Mouse (Mus musculus): ENCODE measurements around the gene Rnf208.

Rnf208 gene

GRCm38 (mm10) chr2:25278928-25279882 lies 37.1 kb downstream of the Rnf208 start:
- DNase-seq, result peak; percentile 92

GRCm38 (mm10) chr2:25285551-25285950 lies 43.5 kb downstream of the Rnf208 start:
- no peak for DNase-seq

DNA sequence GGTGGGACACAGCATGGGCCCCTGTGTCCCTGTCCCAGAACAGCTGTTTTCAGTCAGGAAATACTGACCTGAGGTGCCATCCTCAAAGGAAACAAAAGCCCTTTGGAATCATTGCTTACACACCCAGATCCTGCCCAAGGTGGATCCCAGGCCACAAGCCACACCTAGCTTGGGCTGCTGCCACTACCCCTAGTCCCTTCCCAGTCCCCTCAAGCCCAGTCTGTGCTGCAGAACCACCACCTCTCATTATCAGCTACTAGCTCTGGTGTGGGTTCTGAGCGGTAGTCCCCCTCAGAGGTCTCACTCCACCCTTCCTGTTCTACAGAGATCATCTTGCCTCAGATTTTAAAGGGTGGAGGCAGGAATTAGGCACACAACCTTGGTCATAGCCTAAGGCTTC lies 44.3 kb downstream of the Rnf208 start:
- no peak for DNase-seq

DNA sequence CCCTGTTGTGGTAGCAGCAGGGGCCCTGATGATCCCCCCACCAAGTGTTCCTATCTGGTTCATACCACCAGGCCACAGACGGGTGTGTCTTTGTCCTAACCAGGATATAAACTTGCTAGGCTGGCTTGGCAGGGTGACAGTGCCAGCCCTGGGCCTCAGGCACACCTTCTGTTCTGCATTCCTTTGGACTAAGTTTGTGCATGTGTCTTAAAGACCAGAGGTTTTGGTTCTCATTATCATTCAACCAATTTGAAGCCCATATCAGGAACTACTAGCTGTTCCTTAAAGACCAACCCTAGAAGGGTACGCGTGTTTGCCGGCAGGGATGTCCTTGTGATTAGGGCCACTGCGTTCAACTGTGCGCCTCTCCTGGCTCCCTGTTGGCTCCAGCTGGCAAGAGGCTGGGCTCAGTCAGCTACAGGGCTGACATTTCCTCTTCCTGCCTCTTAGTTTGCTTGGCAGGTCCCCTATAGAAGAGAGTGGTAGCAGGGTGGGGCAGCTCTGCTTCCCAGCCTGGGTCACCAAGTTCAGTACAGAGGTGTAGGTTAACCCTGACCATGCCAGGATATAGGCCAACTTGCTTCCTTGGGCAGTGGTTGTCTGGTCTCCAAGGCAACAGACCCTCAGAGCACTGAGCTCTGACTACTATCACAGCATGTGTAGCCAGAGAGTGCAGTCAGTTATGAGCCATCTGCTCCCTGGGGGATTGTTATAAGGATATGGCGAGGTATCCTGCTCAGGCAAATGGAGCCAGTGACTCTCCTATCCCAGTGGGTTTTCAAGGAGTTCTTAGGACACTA lies 45.0 kb downstream of the Rnf208 start:
- DNase-seq, result peak in 1 of 2 experiments; percentile 43

DNA sequence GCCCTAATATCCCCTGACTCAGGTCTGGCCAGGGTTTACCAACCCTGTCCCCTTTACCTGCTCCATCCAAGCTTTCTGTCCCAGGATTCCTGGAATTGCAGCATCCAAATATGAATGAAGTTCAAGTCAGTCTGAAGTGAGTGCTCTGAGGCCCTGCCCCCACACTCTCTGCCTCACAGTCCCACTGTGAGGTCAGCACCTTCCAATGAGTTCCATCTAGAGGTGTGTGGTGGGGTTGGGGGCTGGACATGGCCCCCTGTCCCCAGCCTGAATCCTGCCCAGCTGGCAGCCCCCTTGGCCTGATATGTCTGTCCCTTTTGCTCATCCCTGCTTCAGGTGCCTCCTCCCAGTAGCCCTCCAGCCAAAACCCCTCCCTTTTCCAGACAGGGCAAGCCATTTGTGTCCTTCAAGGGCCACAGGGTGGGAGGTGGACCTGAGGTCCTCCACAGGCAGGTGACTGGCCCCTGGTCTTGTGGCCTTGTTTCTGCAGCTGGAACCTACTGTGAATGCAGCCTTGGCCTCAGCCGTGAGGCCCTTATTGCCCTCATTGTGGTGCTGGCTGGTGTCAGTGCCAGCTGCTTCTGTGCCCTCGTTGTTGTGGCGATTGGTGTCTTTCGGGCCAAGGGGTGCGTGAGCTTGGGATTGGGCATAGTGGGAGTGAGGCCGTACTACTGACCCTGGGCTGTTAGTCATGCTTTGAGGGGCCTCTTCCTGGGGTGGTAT lies 46.0 kb downstream of the Rnf208 start, which contains the start of gene Tmem210:
Tmem210 (plus strand) TSS at position 219 of the 723 bp plus-strand sequence.
- no peak for DNase-seq

- DNase-seq, result no peak
Observed at GRCm38 (mm10) chr2:25288734-25289345, 46.8 kb downstream of the Rnf208 start.

GRCm38 (mm10) chr2:25289651-25290050 lies 47.6 kb downstream of the Rnf208 start, which contains the start of gene Lrrc26:
TSS of gene Lrrc26 (plus strand) at chr2:25289915.
- DNase-seq, result peak; percentile 45 to 63

- peak; percentile 34 to 60 for DNase-seq
Observed at GRCm38 (mm10) chr2:25290101-25290815, 48.2 kb downstream of the Rnf208 start.

DNA sequence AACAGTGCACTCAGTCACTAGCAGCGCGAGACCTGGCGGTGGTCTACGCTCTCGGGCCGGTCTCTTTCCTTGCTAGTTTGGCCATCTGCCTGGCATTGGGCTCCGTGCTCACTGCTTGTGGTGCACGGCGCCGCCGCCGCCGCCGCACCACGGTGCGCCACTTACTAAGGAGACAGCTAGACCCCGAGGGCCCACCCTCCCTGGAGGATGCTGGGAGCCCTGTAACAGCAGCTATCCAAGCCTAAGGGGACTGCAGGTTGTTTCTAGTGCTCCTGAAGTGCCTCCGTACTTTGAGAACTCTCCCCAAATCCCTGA lies 48.7 kb downstream of the Rnf208 start:
- DNase-seq, result peak in 1 of 2 experiments; percentile 35

DNA sequence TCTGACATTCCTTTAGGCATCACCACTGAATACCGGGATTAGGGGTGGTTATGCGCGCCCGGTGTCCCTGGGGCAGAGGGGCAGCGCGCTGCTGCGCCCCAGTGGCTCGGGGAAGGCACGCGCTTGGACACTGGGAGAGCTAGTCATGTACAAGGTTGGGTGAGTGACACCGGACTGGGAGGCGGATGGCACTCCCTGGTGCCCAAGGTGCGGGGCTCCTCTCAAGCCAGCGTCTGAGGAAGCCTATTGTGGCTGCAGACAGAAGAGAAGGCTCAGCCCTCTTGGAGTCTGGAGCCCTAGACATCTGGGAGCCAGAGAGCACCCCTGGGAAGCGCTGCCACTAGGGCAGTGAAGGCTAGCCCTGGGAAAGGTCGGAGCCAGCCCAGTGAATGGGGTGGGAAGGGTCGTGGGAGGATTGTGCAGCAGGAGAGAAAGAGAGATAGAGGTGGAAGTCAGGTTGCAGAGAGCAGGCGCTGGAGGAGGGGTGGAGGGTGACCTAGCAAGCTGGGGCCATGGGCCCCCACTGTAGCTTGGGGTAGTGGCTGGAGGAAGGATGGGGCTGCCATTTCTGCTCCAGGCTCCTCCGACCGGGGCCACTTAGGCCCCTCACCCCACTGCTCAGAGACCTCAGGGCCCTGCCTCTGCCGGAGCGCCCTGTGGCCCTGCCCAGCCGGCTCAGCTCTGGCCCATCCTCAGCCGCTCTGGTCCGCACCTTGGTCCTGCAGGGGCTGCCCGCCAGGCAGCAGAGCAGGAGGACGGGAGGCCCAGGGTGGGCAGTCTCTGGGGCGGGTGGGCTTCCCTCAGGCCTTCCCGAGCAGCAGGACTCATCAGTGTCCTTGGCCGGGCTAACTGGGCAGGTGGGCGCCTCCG lies 49.4 kb downstream of the Rnf208 start:
- DNase-seq, result peak in 1 of 2 experiments; percentile 29

DNA sequence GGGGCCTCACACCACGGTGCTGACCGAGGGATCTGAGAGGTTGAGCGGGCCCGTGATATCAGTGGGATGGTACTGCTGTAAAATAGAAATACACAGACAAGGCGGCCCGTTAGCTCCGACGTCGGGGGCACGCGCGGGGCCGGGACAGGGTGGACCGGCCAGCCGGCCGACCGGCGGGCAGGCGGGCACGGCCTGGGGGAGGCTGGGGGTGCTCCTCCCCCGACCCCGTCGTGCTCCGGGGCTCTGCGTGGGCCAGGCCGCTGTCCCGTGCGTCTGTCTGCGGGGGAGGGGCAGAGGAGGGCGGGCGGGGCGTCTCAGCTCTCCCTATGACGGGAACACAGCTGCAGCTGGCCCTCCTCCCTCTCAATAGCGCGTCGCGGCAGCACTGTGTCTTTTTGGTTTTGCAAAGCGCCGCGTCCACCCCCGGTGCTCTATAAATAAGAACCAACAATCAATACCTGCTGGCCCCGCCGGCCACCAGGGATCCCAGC lies 50.0 kb downstream of the Rnf208 start:
- peak; percentile 44 to 55 for DNase-seq

DNA sequence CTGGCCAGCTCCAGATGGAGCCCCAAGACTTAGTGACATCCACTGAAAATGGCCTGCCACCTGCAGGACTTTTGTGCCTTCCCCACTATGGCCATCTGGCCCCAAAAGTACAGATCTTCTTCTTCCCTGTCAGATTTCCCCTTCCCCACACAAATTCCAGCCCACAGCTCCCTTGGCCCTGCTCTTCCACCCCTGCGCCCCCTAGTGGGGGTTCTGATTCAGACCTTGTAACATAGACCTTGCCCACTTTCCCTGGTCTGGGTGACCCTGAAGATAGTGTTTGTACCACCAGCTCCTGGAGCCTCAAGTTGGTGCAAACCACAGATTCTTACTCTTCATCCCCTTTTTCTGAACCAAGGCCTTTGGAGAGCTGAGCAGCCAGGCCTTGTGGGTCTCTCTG lies 50.8 kb downstream of the Rnf208 start:
- DNase-seq, result peak; percentile 88 to 89

GRCm38 (mm10) chr2:25293706-25294105 lies 51.7 kb downstream of the Rnf208 start:
- no peak for DNase-seq

Data from kidney, postnatal 4 days (tissue).